Mouse (Mus musculus) testis, adult 2 months (tissue): ENCODE measurements around the gene Dusp12. TPM values are rescaled to one million over a fixed set of nuclear protein-coding genes. Genes with fewer than 3 reads are reported as not detected.
A peak's percentile ranks its signal among the peaks of the same experiment; 100 is the strongest.

ENCODE experiments used
- H3K27ac ChIP-seq: fragments of 200-500 bp; 2 replicates; pipeline ENCODE4 v1.5.1; 2012; ENCODE audit warnings: low read depth, low read length; ENCODE audit not compliant: control insufficient read depth, insufficient read depth
- H3K27me3 ChIP-seq: fragments of 200-500 bp; 2 replicates; pipeline ENCODE4 v1.6.1; 2012; ENCODE audit warnings: mild to moderate bottlenecking, low read length, moderate library complexity; ENCODE audit not compliant: control insufficient read depth, insufficient read depth
- H3K36me3 ChIP-seq: fragments of 200-500 bp; 2 replicates; pipeline ENCODE4 v1.6.1; 2012; ENCODE audit warnings: mild to moderate bottlenecking, low read length; ENCODE audit not compliant: control insufficient read depth, insufficient read depth
- H3K4me1 ChIP-seq: fragments of 200-500 bp; 2 replicates; pipeline ENCODE4 v1.6.1; 2012; ENCODE audit warnings: low read length; ENCODE audit not compliant: control insufficient read depth, insufficient read depth
- H3K4me3 ChIP-seq: fragments of 200-500 bp; 2 replicates; pipeline ENCODE4 v1.5.1; 2012; ENCODE audit warnings: low read depth, mild to moderate bottlenecking, low read length, moderate library complexity, mixed read lengths; ENCODE audit not compliant: control insufficient read depth
- CTCF ChIP-seq: fragments of 200-500 bp; IDR thresholded peaks from 2 replicates; pipeline ENCODE4 v1.5.1; 2012; ENCODE audit warnings: low read depth, mild to moderate bottlenecking, inconsistent platforms, low read length, moderate library complexity; ENCODE audit not compliant: control insufficient read depth, insufficient read depth, insufficient replicate concordance
- POLR2A ChIP-seq: fragments of 200-500 bp; IDR thresholded peaks from 2 replicates; pipeline ENCODE4 v1.6.1; 2012; ENCODE audit warnings: low read depth, mild to moderate bottlenecking, inconsistent platforms, low read length, moderate library complexity; ENCODE audit not compliant: control insufficient read depth
- polyA plus RNA-seq: library from polyadenylated mRNA; depleted of rRNA; stranded (reverse); fragments of >200 nt; gene quantifications from 2 replicates; pipeline ENCODE4 v1.2.3, GENCODE M21; 2012

Gene Dusp12
- polyA plus RNA-seq, 1 experiment, result 6.2 TPM

GRCm38 (mm10) chr1:170908341-170908740 is 23.0 kb upstream of the Dusp12 start:
- Histone ChIP-seq H3K4me3 (peak overlapping the region; percentile 67), H3K4me1 (peaks cover 14% of the 10 kb centered on the region), H3K27me3 (no peaks in the 10 kb centered on the region; the same call in 1 of the 2 replicates), H3K36me3 (no peaks in the 10 kb centered on the region), H3K27ac (no peak overlapping the region)
- TF ChIP-seq CTCF (no peak), POLR2A (no peak)

GRCm38 (mm10) chr1:170907456-170908191 is 22.3 kb upstream of the Dusp12 start:
- Histone ChIP-seq H3K27ac (no peak overlapping the region), H3K4me3 (peak overlapping the region; percentile 67), H3K4me1 (peaks cover 14% of the 10 kb centered on the region), H3K36me3 (no peaks in the 10 kb centered on the region), H3K27me3 (no peaks in the 10 kb centered on the region; the same call in 1 of the 2 replicates)
- TF ChIP-seq POLR2A (no peak), CTCF (no peak)

GRCm38 (mm10) chr1:170907111-170907455 is 21.7 kb upstream of the Dusp12 start:
- Histone ChIP-seq H3K36me3 (no peaks in the 10 kb centered on the region), H3K27me3 (no peaks in the 10 kb centered on the region; the same call in 1 of the 2 replicates), H3K27ac (no peak overlapping the region), H3K4me1 (peaks cover 14% of the 10 kb centered on the region), H3K4me3 (no peak overlapping the region; the same call in 1 of the 2 replicates)
- TF ChIP-seq POLR2A, result no peak
- no peak for TF ChIP-seq CTCF

GRCm38 (mm10) chr1:170903485-170903884 is 18.1 kb upstream of the Dusp12 start:
- TF ChIP-seq POLR2A (no peak), CTCF (no peak)
- no peak overlapping the region for H3K4me3 ChIP-seq

GRCm38 (mm10) chr1:170901536-170902238 is 16.3 kb upstream of the Dusp12 start:
- H3K27me3 ChIP-seq, result no peaks in the 10 kb centered on the region
- no peaks in the 10 kb centered on the region for H3K36me3 ChIP-seq
- H3K27ac ChIP-seq, result no peak overlapping the region
- H3K4me1 ChIP-seq, result peaks cover 3% of the 10 kb centered on the region
- peak overlapping the region; percentile 43; the same call in 1 of the 2 replicates for H3K4me3 ChIP-seq
- TF ChIP-seq CTCF (peak; percentile 84; the same call in 1 of the 2 replicates), POLR2A (no peak)

More at GRCm38 (mm10) chr1:170903485-170903884, 18.1 kb upstream of the Dusp12 start:
- Histone ChIP-seq H3K27ac (no peak overlapping the region), H3K4me1 (peaks cover 12% of the 10 kb centered on the region), H3K36me3 (no peaks in the 10 kb centered on the region), H3K27me3 (no peaks in the 10 kb centered on the region; the same call in 1 of the 2 replicates)

GRCm38 (mm10) chr1:170900799-170901467 is 15.6 kb upstream of the Dusp12 start:
- Histone ChIP-seq H3K27me3 (no peaks in the 10 kb centered on the region), H3K27ac (no peak overlapping the region), H3K4me3 (no peak overlapping the region; the same call in 1 of the 2 replicates), H3K36me3 (no peaks in the 10 kb centered on the region), H3K4me1 (peaks cover 3% of the 10 kb centered on the region)
- no peak for TF ChIP-seq POLR2A
- no peak for TF ChIP-seq CTCF

- Histone ChIP-seq H3K36me3 (no peaks in the 10 kb centered on the region), H3K4me3 (peak overlapping the region; percentile 52), H3K27me3 (no peaks in the 10 kb centered on the region), H3K27ac (no peak overlapping the region), H3K4me1 (peaks cover 3% of the 10 kb centered on the region)
- no peak for TF ChIP-seq POLR2A
- TF ChIP-seq CTCF, result no peak
These were observed 13.2 kb upstream of the Dusp12 start for GRCm38 (mm10) chr1:170898413-170899075.
